Mouse (Mus musculus): ENCODE data around the gene Dll4. TPM values are rescaled to one million over a fixed set of nuclear protein-coding genes. Genes with fewer than 3 reads are reported as not detected.

Gene Dll4
- 3.0 and 3.1 TPM in 2 replicates for polyA plus RNA-seq (2016; fragmentation: Nextera tagmentation; extraction: Ambion mirVana)

DNA sequence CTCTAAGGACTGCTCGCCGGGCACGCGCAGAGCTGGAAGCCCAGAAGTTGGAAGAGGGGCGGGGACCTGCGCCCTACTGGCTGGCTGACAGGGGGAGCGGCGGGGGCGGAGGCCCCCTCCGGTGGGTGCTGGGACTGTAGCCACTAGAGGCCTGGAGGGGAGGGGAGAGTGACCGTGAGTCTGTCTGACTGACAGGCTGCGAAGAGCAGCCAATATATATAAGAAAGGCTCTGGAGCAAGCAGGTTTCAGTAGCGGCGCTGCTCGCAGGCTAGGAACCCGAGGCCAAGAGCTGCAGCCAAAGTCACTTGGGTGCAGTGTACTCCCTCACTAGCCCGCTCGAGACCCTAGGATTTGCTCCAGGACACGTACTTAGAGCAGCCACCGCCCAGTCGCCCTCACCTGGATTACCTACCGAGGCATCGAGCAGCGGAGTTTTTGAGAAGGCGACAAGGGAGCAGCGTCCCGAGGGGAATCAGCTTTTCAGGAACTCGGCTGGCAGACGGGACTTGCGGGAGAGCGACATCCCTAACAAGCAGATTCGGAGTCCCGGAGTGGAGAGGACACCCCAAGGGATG lies at the start of gene Dll4:
TSS of gene Dll4 (plus strand) at position 217 of the 576 bp plus-strand sequence.
- H3K27ac ChIP-seq = no peak within 1 kb of the TSS; the same call in 1 of the 2 replicates
- ATAC-seq = peak; percentile 16; the same call in 1 of the 2 replicates
- peaks cover 65% of the 10 kb centered on the region for H3K4me1 ChIP-seq
- no peaks in the 10 kb centered on the region for H3K9me3 ChIP-seq (replicated peaks)
- H3K36me3 ChIP-seq = no peaks in the 10 kb centered on the region
- H3K4me2 ChIP-seq = peak within 1 kb of the TSS; percentile 72
- peak within 1 kb of the TSS; percentile 30 for H3K9ac ChIP-seq
- under 1% methylated on average over 33 of the region's 33 CpGs for WGBS (ENCODE audit: insufficient replicate concordance)
- H3K4me3 ChIP-seq = peak within 1 kb of the TSS; percentile 53
- H3K27me3 ChIP-seq (replicated peaks) = peaks cover 100% of the 10 kb centered on the region

DNA sequence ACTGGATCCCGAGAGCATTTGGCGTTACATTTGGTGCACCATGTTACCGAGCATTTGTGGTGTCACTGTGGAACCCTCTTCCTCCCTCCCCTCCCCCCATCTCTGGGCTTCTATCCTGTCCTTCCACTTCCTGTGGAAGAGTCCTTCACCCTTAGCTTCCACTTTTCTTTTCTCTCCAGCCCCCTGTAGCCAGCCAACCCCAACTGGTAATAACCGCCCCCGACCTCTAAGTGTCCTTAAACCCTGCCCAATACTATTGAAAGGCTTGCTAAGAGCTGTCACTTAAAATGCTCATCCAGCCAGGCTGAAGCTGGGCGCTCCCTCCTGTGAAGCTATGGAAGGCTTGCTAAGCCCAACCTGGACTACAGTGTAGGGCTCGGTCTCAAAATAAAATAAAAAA lies 48.7 kb upstream of the Dll4 start:
- H3K4me1 ChIP-seq = no peaks in the 10 kb centered on the region
- H3K9me3 ChIP-seq (replicated peaks) = no peaks in the 10 kb centered on the region
- no peak overlapping the region for H3K9ac ChIP-seq
- no peaks in the 10 kb centered on the region for H3K36me3 ChIP-seq
- 49% methylated on average over 7 of the region's 7 CpGs for WGBS (ENCODE audit: insufficient replicate concordance)
- ATAC-seq = no peak
- no peak overlapping the region for H3K4me2 ChIP-seq
- no peak overlapping the region for H3K27ac ChIP-seq
- H3K27me3 ChIP-seq (replicated peaks) = peaks cover 7% of the 10 kb centered on the region; the same call in 1 of the 2 replicates
- no peak overlapping the region for H3K4me3 ChIP-seq

DNA sequence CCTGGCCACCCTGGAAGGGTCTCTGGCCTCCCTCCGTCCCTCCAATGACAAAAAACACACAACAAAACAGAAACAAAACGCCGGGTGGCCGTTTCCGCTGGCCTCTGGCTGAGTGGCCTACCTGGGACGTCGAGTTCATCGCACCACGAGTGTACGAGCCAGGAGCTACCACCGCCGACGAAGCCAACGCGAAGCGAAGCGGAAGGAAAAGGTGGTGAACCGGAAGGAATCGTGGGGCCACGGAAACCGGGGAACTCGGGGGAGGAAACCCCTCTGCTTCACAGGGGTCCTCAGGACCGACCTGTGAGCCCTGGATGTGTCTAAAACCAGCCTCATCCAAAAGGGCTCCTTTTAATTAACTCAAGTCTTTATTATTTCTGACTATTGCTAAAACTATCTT lies 47.8 kb upstream of the Dll4 start:
- Histone ChIP-seq H3K4me3 (no peak overlapping the region), H3K4me2 (no peak overlapping the region), H3K27ac (no peak overlapping the region), H3K36me3 (no peaks in the 10 kb centered on the region), H3K27me3 (replicated peaks) (peaks cover 6% of the 10 kb centered on the region; the same call in 1 of the 2 replicates), H3K9me3 (replicated peaks) (no peaks in the 10 kb centered on the region), H3K9ac (no peak overlapping the region), H3K4me1 (no peaks in the 10 kb centered on the region)
- ATAC-seq = no peak
- 88% methylated on average over 23 of the region's 23 CpGs for WGBS (ENCODE audit: insufficient replicate concordance)

- H3K36me3 ChIP-seq = no peaks in the 10 kb centered on the region
- no peaks in the 10 kb centered on the region for H3K27me3 ChIP-seq (replicated peaks)
- 57% methylated on average over 7 of the region's 7 CpGs for WGBS (ENCODE audit: insufficient replicate concordance)
- H3K4me1 ChIP-seq = no peaks in the 10 kb centered on the region
- H3K9ac ChIP-seq = no peak overlapping the region
- no peak overlapping the region for H3K4me2 ChIP-seq
- ATAC-seq = no peak
- no peak overlapping the region for H3K27ac ChIP-seq
- H3K4me3 ChIP-seq = no peak overlapping the region
- no peaks in the 10 kb centered on the region for H3K9me3 ChIP-seq (replicated peaks)
Measured at GRCm38 (mm10) chr2:119281899-119282565, 43.6 kb upstream of the Dll4 start.

DNA sequence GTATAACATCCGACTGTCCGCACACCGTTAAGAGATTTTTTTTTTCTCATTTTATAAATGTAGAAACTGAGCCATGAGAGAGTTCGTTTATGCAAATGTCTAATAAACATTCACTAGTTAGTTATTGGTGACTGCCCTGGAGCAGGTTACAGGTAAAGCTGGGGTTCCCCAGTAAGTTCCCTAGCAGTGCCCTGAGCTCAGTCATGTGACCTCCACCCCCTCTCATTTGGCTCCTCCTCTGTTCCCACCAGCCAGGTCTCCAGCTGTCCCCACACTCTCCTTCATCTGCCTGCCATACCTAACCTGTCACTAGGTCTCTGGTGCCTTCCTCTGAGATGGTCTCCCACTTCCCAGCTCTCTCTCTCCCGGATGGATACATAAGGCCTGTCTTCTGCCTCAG lies 38.2 kb upstream of the Dll4 start:
- Histone ChIP-seq H3K36me3 (peaks cover 24% of the 10 kb centered on the region), H3K27ac (no peak overlapping the region), H3K9ac (no peak overlapping the region), H3K4me2 (peak overlapping the region; percentile 86; the same call in 1 of the 2 replicates), H3K27me3 (replicated peaks) (no peaks in the 10 kb centered on the region), H3K9me3 (replicated peaks) (no peaks in the 10 kb centered on the region), H3K4me1 (peaks cover 26% of the 10 kb centered on the region), H3K4me3 (no peak overlapping the region)
- WGBS (ENCODE audit: insufficient replicate concordance) = 86% methylated on average over 5 of the region's 5 CpGs
- ATAC-seq = no peak

DNA sequence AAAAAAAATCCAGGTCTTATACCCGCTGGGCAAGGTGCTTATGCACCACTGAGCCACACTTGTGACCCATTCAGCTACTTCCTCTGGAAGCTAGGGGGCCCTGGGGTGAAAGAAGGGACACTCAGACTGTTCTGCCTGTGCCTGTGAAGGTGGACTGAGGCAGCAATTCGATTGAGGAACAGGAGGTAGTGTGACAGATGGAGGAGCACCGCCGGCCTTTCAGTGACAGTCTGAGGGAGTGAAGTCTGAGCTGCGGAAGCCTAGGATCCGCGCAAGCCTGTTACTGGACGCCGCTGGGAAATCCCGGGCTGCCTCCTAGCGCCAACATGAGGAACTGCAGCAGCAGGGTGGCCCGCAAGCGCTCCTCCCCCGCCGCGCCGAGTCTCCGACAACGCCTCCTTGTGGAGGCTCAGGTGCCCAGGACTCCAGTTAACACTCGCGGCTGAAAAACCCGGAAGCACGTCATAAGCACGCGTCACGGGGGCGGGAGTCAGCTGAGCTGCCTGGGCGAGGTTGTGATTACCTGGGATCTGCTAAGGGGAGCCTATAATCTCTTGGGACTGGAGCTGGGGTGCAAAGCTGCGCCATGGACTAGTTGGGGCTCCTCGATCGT lies 37.2 kb upstream of the Dll4 start, which contains the start of gene Vps18:
TSS of gene Vps18 (plus strand) at position 471 of the 613 bp plus-strand sequence.
- peak within 1 kb of the TSS; percentile 72 for H3K27ac ChIP-seq
- peak within 1 kb of the TSS; percentile 86 for H3K4me2 ChIP-seq
- H3K4me3 ChIP-seq = peak within 1 kb of the TSS; percentile 77
- ATAC-seq = peak; percentile 93
- peaks cover 34% of the 10 kb centered on the region for H3K36me3 ChIP-seq
- peaks cover 26% of the 10 kb centered on the region for H3K4me1 ChIP-seq
- H3K9me3 ChIP-seq (replicated peaks) = no peaks in the 10 kb centered on the region
- 1% methylated on average over 31 of the region's 31 CpGs for WGBS (ENCODE audit: insufficient replicate concordance)
- H3K9ac ChIP-seq = peak within 1 kb of the TSS; percentile 78
- no peaks in the 10 kb centered on the region for H3K27me3 ChIP-seq (replicated peaks)

DNA sequence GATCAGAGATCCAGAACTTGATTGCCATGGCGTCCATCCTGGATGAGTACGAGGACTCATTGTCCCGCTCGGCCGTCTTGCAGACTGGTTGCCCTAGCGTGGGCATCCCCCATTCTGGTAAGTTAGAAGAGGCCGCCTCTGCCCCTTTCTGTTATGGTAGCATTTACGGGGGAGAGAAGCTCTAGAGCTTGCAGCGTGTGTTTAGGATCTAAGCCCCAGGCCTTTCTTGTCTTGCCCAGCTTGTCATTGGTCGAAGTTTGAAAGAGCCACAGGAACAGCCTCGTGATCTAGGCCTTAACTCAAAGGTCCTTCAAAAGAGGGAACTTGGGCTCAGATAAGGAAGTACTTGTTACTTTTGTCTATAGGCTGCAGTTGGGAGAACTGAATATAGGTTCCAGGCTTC lies 36.6 kb upstream of the Dll4 start:
- Histone ChIP-seq H3K4me1 (peaks cover 26% of the 10 kb centered on the region), H3K36me3 (peaks cover 40% of the 10 kb centered on the region), H3K9me3 (replicated peaks) (no peaks in the 10 kb centered on the region), H3K9ac (peak overlapping the region; percentile 78), H3K27ac (peak overlapping the region; percentile 72), H3K27me3 (replicated peaks) (no peaks in the 10 kb centered on the region), H3K4me3 (peak overlapping the region; percentile 77), H3K4me2 (peak overlapping the region; percentile 86)
- 0 out of 2 replicates have a peak, but pooled peaks have one; percentile 19 for ATAC-seq
- WGBS (ENCODE audit: insufficient replicate concordance) = 2% methylated on average over 11 of the region's 11 CpGs

DNA sequence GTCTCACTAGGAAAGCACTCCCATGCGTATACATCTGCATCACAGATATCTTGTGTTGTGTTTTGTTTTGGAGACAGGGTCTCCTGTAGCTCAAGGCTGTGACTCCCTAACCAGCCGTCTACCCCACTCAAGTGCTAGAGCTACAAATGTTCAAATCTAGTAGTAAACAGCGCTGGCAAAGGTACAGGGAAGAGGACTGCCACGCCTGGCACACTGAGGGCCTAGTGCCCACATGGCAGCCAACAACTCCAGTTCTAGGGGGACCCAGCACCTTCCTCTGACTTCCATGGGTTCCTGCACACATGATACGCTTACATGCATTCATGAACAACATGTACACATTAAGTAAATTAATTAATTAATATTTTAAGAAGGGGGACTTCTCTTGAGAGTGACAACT lies 33.3 kb upstream of the Dll4 start:
- H3K36me3 ChIP-seq = peaks cover 67% of the 10 kb centered on the region
- WGBS (ENCODE audit: insufficient replicate concordance) = 82% methylated on average over 5 of the region's 5 CpGs

DNA sequence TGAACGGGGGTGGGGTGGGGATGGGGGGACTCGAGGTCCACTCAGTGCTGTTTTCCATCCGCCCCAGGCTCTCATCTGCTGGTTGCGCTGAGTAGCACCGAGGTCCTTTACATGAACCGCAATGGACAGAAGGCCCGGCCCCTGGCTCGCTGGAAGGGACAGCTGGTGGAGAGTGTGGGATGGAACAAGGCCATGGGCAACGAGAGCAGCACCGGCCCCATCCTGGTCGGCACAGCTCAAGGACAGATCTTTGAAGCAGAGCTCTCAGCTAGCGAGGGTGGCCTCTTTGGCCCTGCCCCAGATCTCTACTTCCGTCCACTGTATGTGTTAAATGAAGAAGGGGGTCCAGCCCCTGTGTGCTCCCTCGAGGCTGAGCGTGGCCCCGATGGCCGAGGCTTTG lies 32.7 kb upstream of the Dll4 start:
- Histone ChIP-seq H3K27me3 (replicated peaks) (no peaks in the 10 kb centered on the region), H3K9me3 (replicated peaks) (no peaks in the 10 kb centered on the region), H3K27ac (no peak overlapping the region), H3K9ac (no peak overlapping the region), H3K4me2 (no peak overlapping the region), H3K4me3 (no peak overlapping the region), H3K36me3 (peaks cover 72% of the 10 kb centered on the region), H3K4me1 (peaks cover 28% of the 10 kb centered on the region)
- 88% methylated on average over 17 of the region's 17 CpGs for WGBS (ENCODE audit: insufficient replicate concordance)
- ATAC-seq = no peak

More for the DNA sequence above, 33.3 kb upstream of the Dll4 start:
- no peaks in the 10 kb centered on the region for H3K9me3 ChIP-seq (replicated peaks)
- H3K4me1 ChIP-seq = peaks cover 32% of the 10 kb centered on the region
- no peak overlapping the region for H3K4me3 ChIP-seq
- H3K27me3 ChIP-seq (replicated peaks) = no peaks in the 10 kb centered on the region
- no peak overlapping the region for H3K27ac ChIP-seq
- no peak overlapping the region for H3K4me2 ChIP-seq
- no peak overlapping the region for H3K9ac ChIP-seq
- no peak for ATAC-seq

DNA sequence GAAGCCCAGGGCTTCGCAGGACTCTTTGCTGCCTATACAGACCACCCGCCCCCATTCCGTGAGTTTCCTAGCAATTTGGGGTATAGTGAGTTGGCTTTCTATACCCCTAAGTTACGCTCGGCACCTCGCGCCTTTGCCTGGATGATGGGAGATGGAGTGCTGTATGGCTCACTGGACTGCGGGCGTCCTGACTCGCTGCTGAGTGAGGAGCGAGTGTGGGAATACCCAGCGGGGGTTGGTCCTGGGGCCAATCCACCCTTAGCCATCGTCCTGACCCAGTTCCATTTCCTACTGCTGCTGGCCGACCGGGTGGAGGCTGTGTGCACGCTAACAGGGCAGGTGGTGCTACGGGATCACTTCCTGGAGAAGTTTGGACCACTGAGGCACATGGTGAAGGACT lies 32.3 kb upstream of the Dll4 start:
- no peaks in the 10 kb centered on the region for H3K9me3 ChIP-seq (replicated peaks)
- H3K36me3 ChIP-seq = peaks cover 75% of the 10 kb centered on the region
- no peaks in the 10 kb centered on the region for H3K27me3 ChIP-seq (replicated peaks)
- ATAC-seq = no peak
- WGBS (ENCODE audit: insufficient replicate concordance) = 89% methylated on average over 17 of the region's 17 CpGs
- no peak overlapping the region for H3K4me2 ChIP-seq
- H3K27ac ChIP-seq = no peak overlapping the region
- H3K4me1 ChIP-seq = peaks cover 24% of the 10 kb centered on the region
- H3K4me3 ChIP-seq = no peak overlapping the region
- H3K9ac ChIP-seq = no peak overlapping the region

- H3K36me3 ChIP-seq = peaks cover 80% of the 10 kb centered on the region
- H3K9ac ChIP-seq = no peak overlapping the region
- no peaks in the 10 kb centered on the region for H3K9me3 ChIP-seq (replicated peaks)
- no peak overlapping the region for H3K4me3 ChIP-seq
- H3K27me3 ChIP-seq (replicated peaks) = no peaks in the 10 kb centered on the region
- H3K27ac ChIP-seq = no peak overlapping the region
- no peak overlapping the region for H3K4me2 ChIP-seq
- peaks cover 28% of the 10 kb centered on the region for H3K4me1 ChIP-seq
- no peak for ATAC-seq
- 89% methylated on average over 34 of the region's 34 CpGs for WGBS (ENCODE audit: insufficient replicate concordance)
Measured at GRCm38 (mm10) chr2:119293776-119294390, 31.7 kb upstream of the Dll4 start.

DNA sequence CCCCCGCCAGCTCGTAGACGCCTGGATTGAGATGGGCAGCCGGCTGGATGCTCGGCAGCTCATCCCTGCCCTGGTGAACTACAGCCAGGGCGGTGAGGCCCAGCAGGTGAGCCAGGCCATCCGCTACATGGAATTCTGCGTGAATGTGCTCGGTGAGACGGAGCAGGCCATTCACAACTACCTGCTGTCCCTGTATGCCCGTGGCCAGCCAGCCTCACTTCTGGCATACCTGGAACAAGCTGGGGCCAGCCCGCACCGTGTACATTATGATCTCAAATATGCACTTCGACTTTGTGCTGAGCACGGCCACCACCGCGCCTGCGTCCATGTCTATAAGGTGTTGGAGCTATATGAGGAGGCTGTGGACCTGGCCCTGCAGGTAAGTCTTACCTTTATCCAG lies 31.2 kb upstream of the Dll4 start:
- ATAC-seq = no peak
- peaks cover 81% of the 10 kb centered on the region for H3K36me3 ChIP-seq
- H3K27ac ChIP-seq = no peak overlapping the region
- H3K4me2 ChIP-seq = no peak overlapping the region
- H3K4me1 ChIP-seq = peaks cover 28% of the 10 kb centered on the region
- H3K9me3 ChIP-seq (replicated peaks) = no peaks in the 10 kb centered on the region
- no peak overlapping the region for H3K9ac ChIP-seq
- no peaks in the 10 kb centered on the region for H3K27me3 ChIP-seq (replicated peaks)
- WGBS (ENCODE audit: insufficient replicate concordance) = 91% methylated on average over 18 of the region's 18 CpGs
- no peak overlapping the region for H3K4me3 ChIP-seq
